Mouse (Mus musculus): Measurements from ENCODE around the gene Selenoo. TPM values are rescaled to one million over a fixed set of nuclear protein-coding genes. Genes with fewer than 3 reads are reported as not detected.

Selenoo gene
- total RNA-seq, 1 experiment from 2014 or later = 23.8 TPM

DNA sequence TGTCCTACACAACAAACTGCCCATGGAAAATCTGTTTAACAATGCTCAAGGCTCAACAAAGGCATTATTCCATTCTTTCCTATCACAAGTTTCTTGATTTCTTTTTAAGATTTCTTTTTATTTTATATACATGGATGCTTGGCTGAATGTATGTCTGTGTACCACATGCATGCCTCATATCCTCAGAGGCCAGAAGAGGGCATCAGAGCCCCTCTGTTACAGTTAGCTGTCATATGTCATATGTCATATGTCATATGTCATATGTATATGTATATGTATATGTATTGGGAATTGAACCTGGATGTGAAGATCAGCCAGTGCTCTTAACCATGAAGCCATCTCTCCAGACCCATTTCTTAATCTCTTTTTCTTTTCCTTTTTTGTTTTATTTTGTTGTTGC is 29.1 kb downstream of the Selenoo start:
- ATAC-seq (replicated peaks; ENCODE audit: insufficient number of reproducible peaks, low FRiP score, low TSS enrichment, poor library complexity, severe bottlenecking) = no peak

- peak; percentile 88 for ATAC-seq (replicated peaks; ENCODE audit: insufficient number of reproducible peaks, low FRiP score, low TSS enrichment, poor library complexity, severe bottlenecking)
These were observed 33.9 kb downstream of the Selenoo start, which contains the start of gene Tubgcp6 for GRCm38 (mm10) chr15:89122649-89123366. Gene Tubgcp6, minus strand, starts transcription at chr15:89123112.

- ATAC-seq (replicated peaks; ENCODE audit: insufficient number of reproducible peaks, low FRiP score, low TSS enrichment, poor library complexity, severe bottlenecking) = no peak
These were observed 34.7 kb downstream of the Selenoo start for GRCm38 (mm10) chr15:89123595-89123994.

DNA sequence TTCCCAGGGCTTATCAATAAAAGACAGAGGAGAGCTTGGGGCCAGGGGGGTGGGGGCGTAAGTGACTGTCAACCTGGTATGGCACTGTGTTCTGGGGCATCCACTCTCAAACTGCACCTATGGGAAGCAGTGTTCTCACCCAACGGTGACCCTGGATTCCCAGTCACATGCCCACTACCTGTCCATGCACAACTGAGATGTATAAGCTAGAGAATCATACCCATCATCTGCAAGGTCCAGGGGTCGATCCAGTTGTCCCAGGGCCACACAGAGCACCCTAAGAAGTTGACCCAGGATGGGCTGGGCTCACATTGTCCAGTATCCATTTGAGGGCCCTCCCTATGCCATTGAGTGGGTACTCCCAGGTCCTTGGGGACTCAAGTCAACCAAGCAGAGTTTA is 35.4 kb downstream of the Selenoo start:
- no peak for ATAC-seq (replicated peaks; ENCODE audit: insufficient number of reproducible peaks, low FRiP score, low TSS enrichment, poor library complexity, severe bottlenecking)

GRCm38 (mm10) chr15:89125351-89125750 is 36.5 kb downstream of the Selenoo start:
- ATAC-seq (replicated peaks; ENCODE audit: insufficient number of reproducible peaks, low FRiP score, low TSS enrichment, poor library complexity, severe bottlenecking) = no peak

DNA sequence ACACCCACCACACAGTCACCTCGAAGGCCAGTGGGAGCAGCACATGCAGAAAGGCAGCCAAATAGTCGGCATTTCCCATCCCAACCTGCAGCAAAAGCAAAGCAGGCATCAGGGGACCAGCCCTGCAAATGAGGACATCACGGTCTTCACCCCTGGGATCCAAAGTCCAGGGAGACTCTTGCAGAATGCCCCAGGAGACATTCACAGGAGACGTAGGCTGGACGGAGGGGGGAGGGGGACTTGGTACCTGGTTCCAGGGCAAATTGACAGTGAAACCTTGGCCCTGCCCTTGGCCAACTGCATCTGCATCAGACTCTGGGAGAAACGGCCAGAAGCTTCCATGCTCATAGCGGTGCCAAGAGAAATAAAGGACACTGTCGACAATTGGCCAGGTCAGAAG is 37.7 kb downstream of the Selenoo start:
- ATAC-seq (replicated peaks; ENCODE audit: insufficient number of reproducible peaks, low FRiP score, low TSS enrichment, poor library complexity, severe bottlenecking) = no peak

DNA sequence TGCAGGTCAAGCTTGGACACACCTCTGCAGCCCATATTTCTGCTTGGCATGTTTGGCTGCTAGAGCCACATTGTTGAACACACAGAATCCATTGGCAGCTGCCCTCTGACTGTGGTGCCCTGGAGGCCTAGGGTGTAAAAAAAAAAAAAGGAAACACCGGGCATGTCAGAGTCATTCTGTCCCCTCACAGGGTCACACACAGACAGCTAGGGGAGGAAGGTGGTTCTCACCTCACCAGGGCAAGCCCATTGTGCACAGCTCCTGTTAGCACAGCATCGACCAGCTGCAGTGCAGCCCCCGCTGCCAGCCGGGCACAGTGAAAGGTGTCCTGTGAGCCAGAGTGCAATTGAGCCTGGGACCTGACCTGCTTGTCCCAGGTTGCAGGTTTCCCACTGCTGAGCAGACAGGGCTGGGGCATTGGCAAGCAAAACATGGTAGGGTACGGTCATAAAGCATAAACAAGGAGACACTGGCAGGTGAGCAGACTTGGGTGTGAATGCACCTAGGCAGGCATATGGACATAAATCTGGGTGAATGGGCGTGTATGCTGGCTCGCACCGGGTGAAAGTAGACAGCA is 38.6 kb downstream of the Selenoo start:
- ATAC-seq (replicated peaks; ENCODE audit: insufficient number of reproducible peaks, low FRiP score, low TSS enrichment, poor library complexity, severe bottlenecking) = no peak

DNA sequence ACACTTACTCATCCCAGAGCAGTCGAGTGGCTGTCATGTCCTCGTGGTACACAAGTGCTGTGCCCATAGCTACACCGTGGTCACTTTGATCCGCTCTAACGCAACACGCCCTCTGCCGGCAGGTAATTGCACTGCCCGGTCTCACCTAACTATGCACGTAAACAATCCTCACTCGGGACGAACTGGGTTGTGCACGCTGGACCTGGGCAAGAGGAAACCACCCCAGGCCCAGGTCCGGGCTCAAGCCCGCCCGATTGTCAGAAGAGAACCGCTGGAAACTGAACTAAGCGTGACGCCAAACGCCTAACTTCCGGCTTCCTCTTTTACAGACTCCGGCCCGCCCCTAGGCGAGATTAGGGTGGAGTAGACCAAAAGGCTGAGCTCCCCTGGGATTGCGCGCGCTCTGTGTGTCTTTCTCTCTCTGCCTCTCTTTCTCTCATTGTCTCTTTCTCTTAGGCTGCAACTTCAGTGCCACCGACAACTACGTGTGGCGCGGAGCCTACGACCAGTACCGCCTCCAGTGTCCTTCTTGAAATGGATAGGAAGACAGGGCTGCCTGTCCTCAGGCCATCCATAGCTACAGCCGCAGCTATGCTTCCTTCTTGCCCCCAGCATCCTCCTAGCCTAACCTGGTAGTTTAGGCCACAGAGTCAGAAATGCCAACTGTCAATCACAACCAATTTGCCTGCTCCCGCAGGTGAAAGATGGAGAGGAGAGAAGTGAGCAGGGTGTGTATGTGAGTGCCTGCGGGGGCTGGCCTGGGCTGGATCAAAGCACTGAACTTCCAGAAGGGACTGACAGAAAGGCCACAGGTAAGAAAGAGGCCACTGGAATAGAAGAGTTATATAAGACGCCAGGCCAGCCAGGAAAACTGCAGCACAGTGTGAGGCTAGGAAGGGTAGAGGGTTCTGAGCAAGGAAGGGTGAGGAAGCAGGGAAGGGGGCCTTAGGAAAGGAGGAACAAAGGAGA is 39.8 kb downstream of the Selenoo start, which contains the start of gene Hdac10:
Hdac10 (minus strand) TSS at position 319 of the 969 bp plus-strand sequence.
- ATAC-seq (replicated peaks; ENCODE audit: insufficient number of reproducible peaks, low FRiP score, low TSS enrichment, poor library complexity, severe bottlenecking) = peak; percentile 51

- ATAC-seq (replicated peaks; ENCODE audit: insufficient number of reproducible peaks, low FRiP score, low TSS enrichment, poor library complexity, severe bottlenecking) = no peak
These were observed 41.4 kb downstream of the Selenoo start for GRCm38 (mm10) chr15:89130245-89130644.

DNA sequence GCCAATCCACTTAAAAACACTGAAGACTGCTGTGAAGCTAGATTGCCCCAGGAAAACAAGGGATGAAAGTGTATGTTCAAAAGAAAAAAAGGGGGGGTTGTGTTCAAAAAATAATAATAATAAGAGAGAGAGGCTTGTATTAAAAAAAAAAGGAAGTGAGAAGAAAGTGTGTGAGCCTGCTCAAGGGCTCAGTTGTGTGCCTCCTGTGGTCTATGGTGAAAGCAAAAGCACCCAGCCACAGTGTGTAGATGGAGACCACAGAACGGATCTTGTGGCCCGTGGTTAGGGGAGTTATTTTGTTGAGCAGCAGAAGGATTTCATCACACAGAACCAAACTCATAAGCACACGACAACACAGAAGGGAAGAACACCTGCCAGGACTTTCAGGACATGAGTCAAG is 42.4 kb downstream of the Selenoo start:
- peak; percentile 78 for ATAC-seq (replicated peaks; ENCODE audit: insufficient number of reproducible peaks, low FRiP score, low TSS enrichment, poor library complexity, severe bottlenecking)

DNA sequence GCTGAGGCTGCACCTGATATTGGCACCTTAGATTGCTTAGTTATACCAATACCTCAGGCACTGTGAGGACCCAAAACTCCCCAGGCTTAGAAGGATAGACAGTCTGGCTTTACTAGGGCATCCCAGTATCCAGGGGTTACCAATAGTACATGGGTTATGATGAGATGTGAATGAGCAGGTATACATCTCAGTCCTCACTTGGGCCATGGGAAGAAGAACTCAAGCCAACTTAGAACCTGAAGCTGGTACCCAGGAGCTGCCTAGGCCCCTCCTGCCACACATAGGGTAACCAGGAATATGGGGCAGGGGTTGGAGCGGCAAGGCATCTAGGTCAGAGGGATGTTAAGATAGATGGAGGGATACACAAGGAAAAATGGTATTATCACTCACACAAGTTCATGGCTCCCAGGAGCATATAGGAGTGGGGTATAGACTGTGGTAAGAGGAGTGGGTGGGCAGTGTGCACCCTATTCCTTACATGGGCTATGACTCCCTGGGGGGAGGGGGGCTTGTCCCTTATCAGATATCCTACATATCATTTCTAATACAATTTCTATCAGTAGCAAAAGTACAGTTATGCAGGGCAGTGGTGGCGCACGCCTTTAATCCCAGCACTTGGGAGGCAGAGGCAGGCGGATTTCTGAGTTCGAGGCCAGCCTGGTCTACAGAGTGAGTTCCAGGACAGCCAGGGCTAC is 47.7 kb downstream of the Selenoo start:
- ATAC-seq (replicated peaks; ENCODE audit: insufficient number of reproducible peaks, low FRiP score, low TSS enrichment, poor library complexity, severe bottlenecking) = no peak

DNA sequence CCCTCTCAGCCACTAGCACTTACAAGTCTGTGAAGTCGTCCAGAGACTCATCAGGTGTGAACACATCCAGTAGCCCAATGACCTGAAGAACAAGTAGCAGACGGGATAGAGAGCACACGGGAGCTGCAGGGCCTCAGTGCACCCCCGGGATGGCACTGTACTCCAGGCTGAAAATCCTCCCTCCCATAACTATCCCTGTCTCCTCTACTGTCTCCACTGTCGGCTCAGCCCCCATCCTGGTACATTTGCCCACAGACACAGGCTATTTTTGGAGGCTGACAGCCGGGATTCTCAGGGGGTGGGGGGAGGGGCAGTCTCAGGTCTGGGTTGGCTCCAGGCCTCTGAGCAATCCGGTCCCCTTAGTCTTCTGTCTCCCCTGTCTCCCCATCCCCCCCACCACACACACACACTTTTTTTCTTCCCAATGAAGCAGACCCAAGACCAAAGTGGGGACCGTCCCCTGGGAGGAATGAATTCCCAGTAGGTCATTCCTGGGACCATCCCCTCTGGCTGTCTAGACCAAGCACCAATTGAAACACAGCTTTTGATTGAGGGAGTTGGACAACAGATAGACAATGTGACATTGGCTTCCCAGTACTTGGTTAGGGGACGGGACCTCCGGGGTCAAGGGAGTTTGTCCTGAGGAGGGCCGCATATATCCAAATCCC is 48.6 kb downstream of the Selenoo start:
- ATAC-seq (replicated peaks; ENCODE audit: insufficient number of reproducible peaks, low FRiP score, low TSS enrichment, poor library complexity, severe bottlenecking) = no peak

DNA sequence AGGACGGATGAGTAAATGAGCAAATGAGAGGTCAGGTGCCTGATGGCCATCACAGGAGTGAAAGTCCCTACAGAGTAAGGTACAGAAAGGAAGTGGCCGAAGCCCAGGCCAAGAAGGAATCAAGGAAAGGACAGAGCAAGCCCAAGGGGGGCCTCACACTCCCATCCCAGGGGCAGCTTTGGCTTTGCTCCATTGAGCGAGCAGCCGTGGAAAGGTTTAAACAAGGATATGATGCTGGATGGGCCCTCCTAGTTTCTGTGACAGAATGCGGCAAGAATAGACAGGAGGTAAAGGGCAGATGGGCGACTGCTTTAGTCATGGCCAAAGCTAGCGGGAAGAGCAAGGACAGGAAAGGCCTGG is 49.1 kb downstream of the Selenoo start:
- no peak for ATAC-seq (replicated peaks; ENCODE audit: insufficient number of reproducible peaks, low FRiP score, low TSS enrichment, poor library complexity, severe bottlenecking)

- no peak for ATAC-seq (replicated peaks; ENCODE audit: insufficient number of reproducible peaks, low FRiP score, low TSS enrichment, poor library complexity, severe bottlenecking)
These were observed 49.6 kb downstream of the Selenoo start for GRCm38 (mm10) chr15:89138531-89138930.

GRCm38 (mm10) chr15:89140048-89140658 is 51.3 kb downstream of the Selenoo start:
- no peak for ATAC-seq (replicated peaks; ENCODE audit: insufficient number of reproducible peaks, low FRiP score, low TSS enrichment, poor library complexity, severe bottlenecking)

- ATAC-seq (replicated peaks; ENCODE audit: insufficient number of reproducible peaks, low FRiP score, low TSS enrichment, poor library complexity, severe bottlenecking) = no peak
These were observed 51.9 kb downstream of the Selenoo start, which contains the start of gene Mapk12 for GRCm38 (mm10) chr15:89140659-89141252. Gene Mapk12, minus strand, starts transcription at chr15:89140703.

DNA sequence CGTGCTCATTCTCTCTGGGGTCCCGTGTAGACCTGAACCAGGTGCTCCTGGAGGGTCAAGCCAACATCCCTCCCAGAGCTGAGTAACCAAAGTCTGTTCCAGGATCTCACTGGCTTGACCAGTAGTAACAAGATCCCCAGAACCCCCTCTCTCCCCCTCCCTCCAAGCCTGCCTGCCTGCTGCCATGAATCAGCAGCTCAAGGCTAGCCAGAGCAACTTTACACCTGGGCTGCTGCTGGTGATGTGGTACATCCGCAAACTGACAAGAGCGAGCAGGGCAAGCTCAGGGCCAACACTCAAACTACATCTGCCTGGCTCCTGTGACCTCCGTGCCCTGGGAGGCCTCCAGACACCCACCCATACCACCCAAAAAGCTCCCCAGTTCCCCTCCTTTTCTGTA is 52.6 kb downstream of the Selenoo start:
- ATAC-seq (replicated peaks; ENCODE audit: insufficient number of reproducible peaks, low FRiP score, low TSS enrichment, poor library complexity, severe bottlenecking) = no peak

Data from monocyte, adult 5-6 weeks (primary cell).